Mouse (Mus musculus): Measurements from ENCODE around the gene Spcs1. TPM values are rescaled to one million over a fixed set of nuclear protein-coding genes. Genes with fewer than 3 reads are reported as not detected.

Gene Spcs1
- polyA plus RNA-seq, 1 experiment from 2014 or later = 337 TPM

Other genes with a start within 250 kb of the Spcs1 start
- gene Tmem110, start 176.1 kb downstream of the Spcs1 start, polyA plus RNA-seq (2015; fragmentation: Nextera tagmentation; extraction: Ambion mirVana) = 20.6 and 22.6 TPM in 2 replicates
- gene Mustn1, start 122.5 kb downstream of the Spcs1 start, polyA plus RNA-seq (2015; fragmentation: Nextera tagmentation; extraction: Ambion mirVana) = 0.97 and 1.00 TPM in 2 replicates
- not detected in 2 replicates for gene Itih4, start 115.2 kb downstream of the Spcs1 start, polyA plus RNA-seq (2015; fragmentation: Nextera tagmentation; extraction: Ambion mirVana)
- 1.0 and 1.3 TPM in 2 replicates for gene Itih3, start 77.9 kb downstream of the Spcs1 start, polyA plus RNA-seq (2015; fragmentation: Nextera tagmentation; extraction: Ambion mirVana)
- gene Itih1, start 58.4 kb downstream of the Spcs1 start, polyA plus RNA-seq (2015; fragmentation: Nextera tagmentation; extraction: Ambion mirVana) = not detected in 2 replicates
- 16.9 and 19.2 TPM in 2 replicates for gene Nek4, start 50.3 kb downstream of the Spcs1 start, polyA plus RNA-seq (2015; fragmentation: Nextera tagmentation; extraction: Ambion mirVana)
- 62.8 and 66.7 TPM in 2 replicates for gene Glt8d1, start 272 bp downstream of the Spcs1 start, polyA plus RNA-seq (2015; fragmentation: Nextera tagmentation; extraction: Ambion mirVana)
- 146 and 151 TPM in 2 replicates for gene Pbrm1, start 17.5 kb upstream of the Spcs1 start, polyA plus RNA-seq (2015; fragmentation: Nextera tagmentation; extraction: Ambion mirVana)
- gene Gnl3, start 17.5 kb upstream of the Spcs1 start, polyA plus RNA-seq (2015; fragmentation: Nextera tagmentation; extraction: Ambion mirVana) = 52.8 and 52.9 TPM in 2 replicates
- 83.1 and 83.2 TPM in 2 replicates for gene Smim4, start 127.3 kb upstream of the Spcs1 start, polyA plus RNA-seq (2015; fragmentation: Nextera tagmentation; extraction: Ambion mirVana)
- gene Nt5dc2, start 129.4 kb upstream of the Spcs1 start, polyA plus RNA-seq (2015; fragmentation: Nextera tagmentation; extraction: Ambion mirVana) = 273 and 282 TPM in 2 replicates
- gene Stab1, start 167.0 kb upstream of the Spcs1 start, polyA plus RNA-seq (2015; fragmentation: Nextera tagmentation; extraction: Ambion mirVana) = 24.8 and 25.2 TPM in 2 replicates
- 7.3 and 9.1 TPM in 2 replicates for gene Tnnc1, start 206.6 kb upstream of the Spcs1 start, polyA plus RNA-seq (2015; fragmentation: Nextera tagmentation; extraction: Ambion mirVana)
- gene Nisch, start 215.3 kb upstream of the Spcs1 start, polyA plus RNA-seq (2015; fragmentation: Nextera tagmentation; extraction: Ambion mirVana) = 315 and 334 TPM in 2 replicates
- 0.84 and 0.90 TPM in 2 replicates for gene Sema3g, start 216.2 kb upstream of the Spcs1 start, polyA plus RNA-seq (2015; fragmentation: Nextera tagmentation; extraction: Ambion mirVana)
- 11.9 and 13.6 TPM in 2 replicates for gene Phf7, start 249.6 kb upstream of the Spcs1 start, polyA plus RNA-seq (2015; fragmentation: Nextera tagmentation; extraction: Ambion mirVana)
- 114 and 117 TPM in 2 replicates for gene Bap1, start 249.8 kb upstream of the Spcs1 start, polyA plus RNA-seq (2015; fragmentation: Nextera tagmentation; extraction: Ambion mirVana)